Mouse (Mus musculus): ENCODE measurements around the gene Gm5072.
"Not testable (repeated sequence)": the region's sequence is repeated elsewhere in the genome, so short reads cannot be mapped to it uniquely, and the experiment has no call there.

The Gm5072 gene

GRCm38 (mm10) chrX:91392200-91392599 lies at the start of gene Gm5072:
TSS of gene Gm5072 (plus strand) at chrX:91392500.
- DNase-seq (ENCODE audit: low read depth, low spot score) = not testable (repeated sequence)

Data from 3T3-L1 (cell line).